Mouse (Mus musculus) heart, postnatal 36 days (tissue): ENCODE results near the gene Lrrk1. TPM values are rescaled to one million over a fixed set of nuclear protein-coding genes. Genes with fewer than 3 reads are reported as not detected.
"Not testable (repeated sequence)": the region's sequence is repeated elsewhere in the genome, so short reads cannot be mapped to it uniquely, and the experiment has no call there.

Source experiments
- DNase-seq, 2 experiments: peaks; one replicate each; pipeline ENCODE4 v3.0.0; 2021 to 2022
- intact Hi-C: fragments of 180-260 bp; cut with DNase I; formaldehyde crosslinking; loops from one replicate; pipeline ENCODE4 v1.15.1; 2025
- total RNA-seq, 2 experiments: library from RNA; stranded (reverse); gene quantifications; 2 replicates each; pipeline ENCODE4 v1.2.3; 2021

The Lrrk1 gene
- total RNA-seq, 2 experiments from 2014 or later, result 10.2 to 10.9 TPM

DNA sequence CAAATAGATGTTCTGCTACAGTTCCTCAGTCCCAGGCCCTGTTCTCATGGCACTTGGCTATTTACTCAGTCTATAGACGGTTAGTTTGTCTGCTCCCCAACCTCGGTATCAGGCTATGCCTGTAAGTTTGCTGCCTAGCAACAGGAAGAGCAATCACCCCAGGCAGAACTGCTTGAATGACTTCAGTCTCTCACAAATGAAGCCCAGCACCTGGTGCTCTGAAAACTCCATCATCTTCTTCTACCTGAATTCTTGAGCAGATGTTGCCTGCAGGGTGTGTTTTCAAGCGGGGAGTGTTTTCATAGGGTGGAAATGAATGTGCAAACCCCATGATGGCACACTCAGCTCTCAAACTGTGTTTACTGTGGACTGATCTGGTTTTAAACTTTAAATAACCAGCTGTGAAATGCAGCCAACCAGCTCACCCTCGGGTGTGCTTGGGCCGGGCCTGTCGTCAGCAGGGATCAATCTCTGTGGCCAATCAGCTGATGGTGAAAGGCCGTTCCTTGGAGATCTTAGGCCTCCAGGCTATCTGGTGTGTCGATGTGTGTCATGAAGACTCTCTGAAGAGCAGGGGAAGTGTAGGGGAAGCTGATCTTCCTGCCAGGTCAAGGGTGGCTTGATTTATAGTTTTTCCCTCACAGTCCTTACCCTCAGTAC lies 187.2 kb downstream of the Lrrk1 start:
- DNase-seq, result no peak
- intact Hi-C loops, result no loop called here

- no peak for DNase-seq
- intact Hi-C loops, result no loop called here
These were observed 187.8 kb downstream of the Lrrk1 start for GRCm38 (mm10) chr7:66200383-66200782.

- intact Hi-C loops, result loop anchor here (5.0 kb wide), 2 partner anchors 42 to 92 kb away; partner anchors contain the start of gene Chsy1
- peak; percentile 46 to 54 for DNase-seq
These were observed 188.7 kb downstream of the Lrrk1 start for GRCm38 (mm10) chr7:66199391-66199831.

DNA sequence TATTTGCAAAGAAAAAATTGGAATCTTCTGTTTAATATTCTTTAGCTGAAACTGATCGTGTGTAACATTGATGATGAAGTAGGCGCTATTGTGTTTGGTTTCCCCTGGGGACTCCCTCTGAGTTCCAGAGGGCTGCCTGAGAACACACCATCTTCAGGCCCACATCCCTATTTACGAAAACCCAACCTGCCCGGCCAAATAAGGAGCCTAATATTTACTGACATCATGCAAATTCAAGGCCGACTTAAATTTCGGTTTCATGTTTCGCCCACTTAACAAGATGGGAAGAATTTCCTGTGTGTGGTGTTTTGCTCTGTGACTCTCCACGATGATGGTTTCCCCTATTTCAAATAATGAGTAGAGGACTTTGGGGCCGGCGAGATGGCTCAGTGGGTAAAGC lies 189.7 kb downstream of the Lrrk1 start:
- intact Hi-C loops, result loop anchor here (5.0 kb wide), 2 partner anchors 41 to 91 kb away; partner anchors contain the start of gene Chsy1
- no peak for DNase-seq

- DNase-seq, result peak; percentile 58 to 65
- intact Hi-C loops, result loop anchor here (5.0 kb wide), 2 partner anchors 40 to 90 kb away; partner anchors contain the start of gene Chsy1
These were observed 191.3 kb downstream of the Lrrk1 start for GRCm38 (mm10) chr7:66196609-66197445.

GRCm38 (mm10) chr7:66195881-66196280 lies 192.3 kb downstream of the Lrrk1 start:
- intact Hi-C loops, result loop anchor here (5.0 kb wide), 2 partner anchors 39 to 89 kb away; partner anchors contain the start of gene Chsy1
- DNase-seq, result no peak

DNA sequence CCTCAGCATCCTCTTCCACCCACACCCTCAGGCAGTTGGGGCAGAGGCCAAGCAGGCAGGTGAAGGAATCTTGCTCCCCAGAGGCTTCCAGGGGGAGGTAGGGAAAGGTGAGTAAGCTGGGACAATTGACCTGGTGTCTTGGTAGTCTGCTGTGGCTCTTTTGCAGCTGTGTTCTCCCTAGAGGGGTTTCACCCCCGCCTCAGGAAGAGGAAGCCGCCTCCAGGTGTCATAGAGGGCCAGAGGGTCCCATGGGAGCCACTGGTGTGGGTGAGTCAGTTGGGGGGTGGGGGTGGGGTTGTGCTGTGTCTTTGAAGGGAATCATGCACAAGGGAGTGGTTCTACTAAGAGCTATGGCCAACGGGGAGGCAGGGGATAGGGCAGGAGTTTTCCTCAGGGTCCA lies 193.6 kb downstream of the Lrrk1 start:
- no peak for DNase-seq
- intact Hi-C loops, result no loop called here

DNA sequence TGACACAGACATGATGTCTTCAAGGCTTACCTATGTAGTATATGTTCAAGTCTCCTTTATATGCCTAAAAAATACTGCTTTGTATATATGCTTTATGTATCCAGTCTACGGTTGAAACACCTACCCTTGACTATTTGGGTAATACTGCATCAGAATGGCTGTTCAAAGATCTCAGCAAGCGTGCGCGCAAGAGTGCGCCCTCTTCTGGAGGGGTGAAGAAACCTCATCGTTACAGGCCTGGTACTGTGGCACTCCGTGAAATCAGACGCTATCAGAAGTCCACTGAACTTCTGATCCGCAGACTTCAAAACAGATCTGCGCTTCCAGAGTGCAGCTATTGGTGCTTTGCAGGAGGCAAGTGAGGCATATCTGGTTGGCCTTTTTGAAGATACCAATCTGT lies 197.8 kb downstream of the Lrrk1 start:
- intact Hi-C loops, DNase-seq: not testable (repeated sequence)

- intact Hi-C loops, result no loop called here
- no peak for DNase-seq
These were observed 200.4 kb downstream of the Lrrk1 start for GRCm38 (mm10) chr7:66187581-66188231.

DNA sequence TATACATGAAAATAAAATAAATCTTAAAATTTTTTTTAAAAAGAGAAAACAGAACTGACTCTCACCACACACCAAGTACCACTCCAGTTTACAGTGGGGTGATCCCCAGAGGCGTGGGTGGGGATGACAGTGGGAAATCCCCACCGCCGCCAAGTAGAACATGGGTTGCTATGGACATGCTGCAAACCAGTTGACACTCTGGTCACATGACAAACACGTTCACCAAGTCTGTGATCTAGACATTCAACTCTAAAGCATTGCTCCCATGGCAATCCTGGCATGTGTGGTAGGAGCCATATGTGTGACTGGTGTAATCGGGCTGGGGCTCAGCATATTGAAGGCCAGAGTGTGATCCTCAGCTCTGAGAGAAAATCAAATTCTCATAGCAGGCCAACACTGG lies 202.8 kb downstream of the Lrrk1 start:
- intact Hi-C loops, result no loop called here

DNA sequence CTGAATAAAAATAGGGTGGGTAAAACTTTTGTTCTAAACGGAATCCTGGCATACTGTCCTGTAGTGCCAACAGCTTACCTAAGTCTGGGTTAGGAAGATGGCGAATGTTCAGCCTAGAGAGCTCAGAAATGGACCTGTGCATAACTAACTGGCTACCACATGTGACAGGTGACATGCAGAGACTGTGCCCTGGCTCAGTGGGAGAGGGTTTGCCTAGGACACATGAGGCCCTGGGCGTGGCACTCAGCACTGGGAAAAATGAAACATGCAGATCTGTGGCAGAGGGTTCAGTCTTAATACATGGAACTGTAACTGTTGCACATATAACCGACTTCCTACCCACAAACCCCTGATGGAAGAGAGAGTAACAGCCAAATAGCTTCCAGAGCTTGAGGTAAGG lies 204.1 kb downstream of the Lrrk1 start:
- intact Hi-C loops, result no loop called here
- DNase-seq, result no peak

More for the DNA sequence above, 202.8 kb downstream of the Lrrk1 start:
- no peak for DNase-seq

DNA sequence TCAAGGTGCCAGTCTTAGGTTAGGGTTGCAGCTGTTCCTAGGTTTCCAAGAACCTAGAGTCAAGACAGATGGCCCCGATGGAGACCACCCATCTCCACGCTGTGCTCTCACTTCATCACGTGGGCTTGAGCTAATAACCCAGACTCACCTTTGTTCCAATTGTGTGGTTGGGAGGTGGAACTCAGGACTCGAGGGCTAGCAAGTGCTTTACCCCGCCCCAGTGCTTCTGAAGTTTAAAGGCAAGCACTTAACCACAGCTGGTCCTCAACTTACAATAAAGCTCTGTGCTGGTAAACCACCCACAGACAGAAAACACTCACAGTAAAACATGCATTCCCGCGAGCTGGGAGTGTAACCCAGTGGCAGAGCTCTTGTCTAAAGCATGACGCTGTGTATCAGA lies 204.7 kb downstream of the Lrrk1 start:
- intact Hi-C loops, result no loop called here
- DNase-seq, result no peak

DNA sequence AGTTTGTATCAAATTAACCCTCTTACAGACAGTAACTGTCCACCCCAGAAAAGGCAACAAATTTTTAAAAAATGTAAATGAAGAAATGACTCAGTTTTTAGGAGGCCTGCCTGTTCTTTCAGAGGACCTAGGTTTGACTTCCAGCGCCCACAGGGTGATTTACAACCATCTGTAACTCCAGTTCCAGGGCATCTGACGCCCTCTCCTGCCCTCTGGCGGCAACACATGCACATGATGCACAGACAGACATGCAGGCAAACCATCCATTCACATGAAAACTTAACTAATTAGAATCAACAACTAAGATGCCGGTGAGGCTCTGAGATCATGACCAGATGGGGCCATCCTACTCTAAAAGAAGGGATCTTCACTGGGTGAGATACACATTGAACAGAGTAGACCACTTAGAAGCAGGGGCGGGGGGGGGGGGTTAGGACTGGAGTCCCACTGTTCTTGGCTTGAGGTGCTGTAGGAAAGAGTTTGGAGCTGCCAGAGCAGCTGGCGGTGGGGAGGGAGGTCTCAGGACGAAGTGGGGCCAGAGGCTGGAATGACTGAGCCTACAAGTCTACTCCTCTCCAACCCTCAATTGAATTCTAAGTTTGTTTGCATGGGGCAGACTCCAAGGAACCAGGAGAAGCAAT lies 206.0 kb downstream of the Lrrk1 start:
- no peak for DNase-seq
- intact Hi-C loops, result no loop called here

GRCm38 (mm10) chr7:66180711-66181365 lies 207.3 kb downstream of the Lrrk1 start:
- DNase-seq, result no peak
- intact Hi-C loops, result no loop called here

- intact Hi-C loops, result no loop called here
- no peak for DNase-seq
These were observed 207.9 kb downstream of the Lrrk1 start for GRCm38 (mm10) chr7:66180260-66180659.

DNA sequence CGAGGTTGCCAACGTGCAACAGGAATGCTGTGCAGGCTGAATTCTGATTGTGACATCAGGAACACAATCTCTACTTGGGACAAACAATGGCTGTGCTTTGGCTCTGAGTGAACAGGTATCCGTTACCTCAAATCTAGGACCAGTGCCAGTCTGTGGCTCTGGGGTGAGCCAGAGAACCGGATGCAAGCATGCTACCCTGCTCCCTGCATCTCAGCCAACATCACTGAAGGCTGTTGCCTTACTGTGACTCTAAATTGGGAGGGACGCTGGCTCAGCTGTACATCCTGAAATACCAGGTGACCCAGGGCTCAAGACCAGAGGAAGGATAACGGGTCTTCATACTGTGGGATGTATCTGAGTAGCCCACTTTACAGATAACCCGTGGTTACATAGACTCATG lies 208.4 kb downstream of the Lrrk1 start:
- no peak for DNase-seq
- intact Hi-C loops, result no loop called here

DNA sequence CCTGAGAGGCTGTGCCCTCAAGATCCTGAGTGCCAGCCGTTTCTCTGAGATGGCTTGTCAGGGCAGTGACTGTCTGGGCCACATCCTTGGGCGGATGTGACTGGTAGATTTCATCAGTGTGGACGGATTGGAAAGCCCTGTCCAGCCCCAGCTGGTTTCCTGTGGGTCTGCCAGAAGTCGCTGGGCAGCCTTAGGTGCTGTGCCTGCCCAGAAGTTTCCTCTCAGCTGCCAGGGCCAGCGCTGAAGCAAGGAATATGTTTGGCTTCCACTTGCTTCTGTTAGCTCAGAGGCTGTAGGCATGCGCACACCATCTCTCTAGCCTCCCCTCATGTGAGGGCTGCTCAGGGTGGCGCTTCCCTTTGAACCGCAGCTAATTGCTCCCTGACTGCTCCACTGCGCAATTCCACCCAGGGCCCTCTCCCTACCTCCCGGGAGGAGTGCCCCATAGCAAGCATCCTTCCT lies 209.0 kb downstream of the Lrrk1 start:
- intact Hi-C loops, result no loop called here

DNA sequence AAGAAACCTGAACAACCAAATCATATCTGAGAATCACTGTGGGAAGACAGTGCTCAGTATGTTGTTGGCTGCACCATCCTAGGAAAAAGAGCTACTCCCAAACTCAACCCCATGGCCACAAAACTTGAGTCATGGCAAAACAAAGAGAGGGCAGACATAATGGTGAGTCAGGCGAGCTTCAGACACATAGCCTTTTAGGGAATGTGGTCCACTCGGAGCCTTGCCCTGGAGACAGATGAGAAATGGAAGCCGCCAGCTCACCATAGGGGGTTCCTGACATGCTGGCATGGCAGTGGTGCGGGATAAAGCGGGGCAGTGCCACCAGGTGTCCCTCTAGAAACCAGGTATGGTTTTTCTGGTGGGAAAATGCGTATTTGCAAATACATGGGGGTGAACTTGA lies 210.0 kb downstream of the Lrrk1 start:
- intact Hi-C loops, result no loop called here
- DNase-seq, result no peak

More for the DNA sequence above, 209.0 kb downstream of the Lrrk1 start:
- DNase-seq, result peak in 1 of 2 experiments; percentile 45

GRCm38 (mm10) chr7:66176929-66177328 lies 211.2 kb downstream of the Lrrk1 start:
- DNase-seq, result no peak
- intact Hi-C loops, result no loop called here
